Mouse (Mus musculus): ENCODE results near the gene Osbpl11.

DNA sequence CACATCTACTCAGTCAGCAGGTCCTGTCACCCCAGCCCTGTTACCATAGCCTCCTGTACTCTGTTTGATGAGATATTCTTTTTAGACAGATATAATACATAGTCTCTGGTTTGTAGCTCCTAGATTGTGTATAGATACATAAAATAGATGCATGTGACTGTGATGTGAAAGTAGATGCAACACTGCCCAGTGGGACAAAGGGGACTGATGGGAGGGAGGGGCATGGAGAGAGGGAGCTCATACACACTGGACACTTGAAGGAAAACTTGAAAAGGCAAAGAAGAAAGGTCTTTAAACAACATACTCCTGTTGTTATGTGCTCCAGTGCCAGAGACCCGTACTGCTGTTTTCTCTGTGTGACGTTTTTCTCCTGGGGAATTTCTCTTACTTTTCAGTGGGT lies 7.4 kb downstream of the Osbpl11 start:
- TF ChIP-seq CTCF (IDR thresholded peaks at IDR 0.05; ENCODE audit: control insufficient read depth, insufficient read depth, low read length): no peak
- TF ChIP-seq POLR2A (IDR thresholded peaks at IDR 0.05; ENCODE audit: borderline replicate concordance, control insufficient read depth, low read depth, low read length): no peak
